ENCODE assay signal across 9 mouse cellular contexts in the genomic region with DNA sequence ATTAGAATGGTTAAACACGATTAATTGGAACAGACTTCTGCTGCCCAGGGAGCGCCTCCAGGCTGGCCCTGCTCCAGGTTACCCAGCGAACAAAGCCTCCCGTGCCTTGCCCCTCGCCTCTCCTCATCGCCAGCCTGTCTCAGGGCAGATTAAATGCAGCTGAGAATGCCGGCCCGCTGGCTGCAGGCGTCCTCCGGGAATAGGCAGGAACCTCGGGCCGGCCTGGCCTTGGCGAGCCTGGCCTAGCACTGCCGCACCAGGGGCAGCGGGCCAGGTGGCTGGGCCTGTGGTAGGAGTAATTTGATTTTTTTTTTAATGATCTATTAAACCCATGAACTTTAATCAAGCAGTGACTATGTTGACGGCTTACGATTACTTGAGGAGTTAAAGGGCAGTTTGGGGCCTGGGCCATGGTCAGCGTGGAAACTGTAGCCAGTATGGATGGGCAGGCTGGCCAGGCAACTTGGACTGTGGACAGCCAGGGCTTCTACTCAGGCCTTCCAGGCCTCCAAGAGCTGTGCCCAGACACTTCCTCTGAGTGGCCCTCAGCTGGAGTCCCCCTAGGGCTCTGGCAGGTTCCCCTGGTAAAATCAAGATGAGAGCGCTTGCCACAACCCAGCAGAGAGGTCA.
DNase-seq lines count a peak whose midpoint lies in the region; ATAC-seq lines count a peak whose summit lies in the region.
"Had no signal": no experiment of that assay in that cellular context is flagged by ENCODE, and none has a peak within 500 bp of the region (broad histone marks: within the 10 kb centered on the region; RNA-seq: fewer than 3 reads in every experiment).

No protein-coding gene starts in this region.

- peak; percentile 46 for DNase-seq in adrenal gland, adult 2 months
- DNase-seq in adrenal gland, postnatal 4 days (ENCODE audit: low spot score in 2 of 2) = no peak
- DNase-seq in forebrain, embryonic 11.5 days (ENCODE audit: low spot score) = peak; percentile 79
- peak; percentile 44 for DNase-seq in kidney, postnatal 10 days
- peak; percentile 71 for DNase-seq in mesoderm, embryonic 11.5 days (ENCODE audit: low read depth, low spot score)
- DNase-seq in right cerebral cortex, postnatal 25 days = peak; percentile 30
- DNase-seq in lung, postnatal 25 days (ENCODE audit: low spot score) = no peak

- no peaks in the 10 kb centered on the region for H3K36me3 ChIP-seq in forebrain, embryonic 11.5 days (ENCODE audit: control insufficient read depth, insufficient read depth, low read length)
- no peaks in the 10 kb centered on the region for H3K36me3 ChIP-seq in heart, embryonic 15.5 days
- H3K36me3 ChIP-seq: liver, embryonic 15.5 days had no signal

- no peaks in the 10 kb centered on the region for H3K9me3 ChIP-seq in forebrain, embryonic 11.5 days (ENCODE audit: control insufficient read depth, low read length)
- no peaks in the 10 kb centered on the region for H3K9me3 ChIP-seq in heart, embryonic 15.5 days (replicated peaks)
- H3K9me3 ChIP-seq: liver, embryonic 15.5 days had no signal

- H3K4me2 ChIP-seq in forebrain, embryonic 11.5 days (ENCODE audit: low read depth, low read length, severe bottlenecking) = no peak overlapping the region
- peak overlapping the region; percentile 33 for H3K4me2 ChIP-seq in heart, embryonic 15.5 days
- H3K4me2 ChIP-seq: liver, embryonic 15.5 days had no signal

- peak overlapping the region; percentile 37; the same call in 1 of the 2 replicates for H3K27ac ChIP-seq in forebrain, embryonic 11.5 days (ENCODE audit: low read depth, low read length)
- no peak overlapping the region for H3K27ac ChIP-seq in heart, embryonic 15.5 days
- H3K27ac ChIP-seq: liver, embryonic 15.5 days had no signal

- 34% methylated on average over 19 of the region's 19 CpGs for WGBS in forebrain, embryonic 11.5 days
- 34% methylated on average over 19 of the region's 19 CpGs for WGBS in heart, embryonic 15.5 days

- no peaks in the 10 kb centered on the region for H3K27me3 ChIP-seq in forebrain, embryonic 11.5 days (ENCODE audit: control insufficient read depth, insufficient read depth, low read length)
- H3K27me3 ChIP-seq in heart, embryonic 15.5 days = peaks cover 32% of the 10 kb centered on the region
- H3K27me3 ChIP-seq: liver, embryonic 15.5 days had no signal

- no peak overlapping the region for H3K4me3 ChIP-seq in forebrain, embryonic 11.5 days (ENCODE audit: low read depth, low read length)
- H3K4me3 ChIP-seq in heart, embryonic 15.5 days = no peak overlapping the region
- H3K4me3 ChIP-seq: liver, embryonic 15.5 days had no signal

- ATAC-seq in forebrain, embryonic 11.5 days (replicated peaks; ENCODE audit: low FRiP score) = peak; percentile 51; the same call in 1 of the 2 replicates
- no peak for ATAC-seq in heart, embryonic 15.5 days (replicated peaks; ENCODE audit: insufficient number of reproducible peaks, insufficient read depth, low FRiP score, low read depth)

- no peak overlapping the region for H3K9ac ChIP-seq in forebrain, embryonic 11.5 days (ENCODE audit: low read length)
- H3K9ac ChIP-seq in heart, embryonic 15.5 days = 0 out of 2 replicates have a peak overlapping the region, but pooled peaks have one; percentile 17
- H3K9ac ChIP-seq: liver, embryonic 15.5 days had no signal

- H3K4me1 ChIP-seq in forebrain, embryonic 11.5 days (replicated peaks; ENCODE audit: control insufficient read depth, insufficient read depth, low read length) = peaks cover 13% of the 10 kb centered on the region; the same call in 1 of the 2 replicates
- peaks cover 12% of the 10 kb centered on the region for H3K4me1 ChIP-seq in heart, embryonic 15.5 days (replicated peaks)
- H3K4me1 ChIP-seq: liver, embryonic 15.5 days had no signal

Comparison
In these comparisons a context has a peak if more than half of its experiments do, and no peak if none do; other contexts are left out.
1. DNase-seq: peak in adrenal gland, adult 2 months (single experiment), forebrain, embryonic 11.5 days (single experiment), kidney, postnatal 10 days (single experiment), mesoderm, embryonic 11.5 days (single experiment) and right cerebral cortex, postnatal 25 days (single experiment); none in adrenal gland, postnatal 4 days (0 of 2) and lung, postnatal 25 days (single experiment).